Mouse (Mus musculus) lung, embryonic 15.5 days (tissue): Measurements from ENCODE around the gene 0610010K14Rik. TPM values are rescaled to one million over a fixed set of nuclear protein-coding genes. Genes with fewer than 3 reads are reported as not detected.

Experiments
- ATAC-seq: fragments of 200-750 bp; cut with Nextera tagmentation; 2 replicates; pipeline ENCODE4 v1.8.0; 2017; ENCODE audit warnings: moderate number of reproducible peaks, borderline replicate concordance; ENCODE audit not compliant: low FRiP score, low TSS enrichment; ENCODE audit errors: extremely low read depth
- H3K27ac ChIP-seq: fragments of 300-500 bp; sonication (generic); 2 replicates; pipeline ENCODE4 v1.5.1; 2015; ENCODE audit warnings: moderate library complexity, mild to moderate bottlenecking, inconsistent platforms
- H3K27me3 ChIP-seq: fragments of 300-500 bp; sonication (generic); 2 replicates; pipeline ENCODE4 v1.6.1; 2015; ENCODE audit warnings: inconsistent platforms
- H3K36me3 ChIP-seq: fragments of 300-500 bp; sonication (generic); 2 replicates; pipeline ENCODE4 v1.6.1; 2015; ENCODE audit warnings: inconsistent platforms
- H3K4me1 ChIP-seq: fragments of 300-500 bp; sonication (generic); 2 replicates; pipeline ENCODE4 v1.6.1; 2015; ENCODE audit warnings: inconsistent platforms
- H3K4me2 ChIP-seq: fragments of 300-500 bp; sonication (generic); 2 replicates; pipeline ENCODE4 v1.6.1; 2015; ENCODE audit warnings: inconsistent platforms, mild to moderate bottlenecking, moderate library complexity
- H3K4me3 ChIP-seq: fragments of 300-500 bp; sonication (generic); 2 replicates; pipeline ENCODE4 v1.5.1; 2015; ENCODE audit warnings: mild to moderate bottlenecking, inconsistent platforms
- H3K9ac ChIP-seq: fragments of 300-500 bp; sonication (generic); 2 replicates; pipeline ENCODE4 v1.6.1; 2015; ENCODE audit warnings: inconsistent platforms
- H3K9me3 ChIP-seq: fragments of 300-500 bp; sonication (generic); 2 replicates; pipeline ENCODE4 v1.6.1; 2016; ENCODE audit warnings: inconsistent platforms
- WGBS: fragments of 180-500 bp; shearing (Covaris S2); methylation state at CpG from one replicate; pipeline ENCODE4 v1.1.7; 2015; 5-methylcytosine and 5-hydroxymethylcytosine counted together
- polyA plus RNA-seq: library from polyadenylated mRNA; unstranded; fragments of >200 nt; fragmentation: Nextera tagmentation; extraction: Ambion mirVana; gene quantifications from 2 replicates; pipeline ENCODE4 v1.2.1, GENCODE M21; 2015

Gene 0610010K14Rik
- polyA plus RNA-seq, 1 experiment from 2014 or later: 175 TPM

GRCm38 (mm10) chr11:70221603-70222500 lies 15.9 kb downstream of the 0610010K14Rik start:
- no peak for ATAC-seq

DNA sequence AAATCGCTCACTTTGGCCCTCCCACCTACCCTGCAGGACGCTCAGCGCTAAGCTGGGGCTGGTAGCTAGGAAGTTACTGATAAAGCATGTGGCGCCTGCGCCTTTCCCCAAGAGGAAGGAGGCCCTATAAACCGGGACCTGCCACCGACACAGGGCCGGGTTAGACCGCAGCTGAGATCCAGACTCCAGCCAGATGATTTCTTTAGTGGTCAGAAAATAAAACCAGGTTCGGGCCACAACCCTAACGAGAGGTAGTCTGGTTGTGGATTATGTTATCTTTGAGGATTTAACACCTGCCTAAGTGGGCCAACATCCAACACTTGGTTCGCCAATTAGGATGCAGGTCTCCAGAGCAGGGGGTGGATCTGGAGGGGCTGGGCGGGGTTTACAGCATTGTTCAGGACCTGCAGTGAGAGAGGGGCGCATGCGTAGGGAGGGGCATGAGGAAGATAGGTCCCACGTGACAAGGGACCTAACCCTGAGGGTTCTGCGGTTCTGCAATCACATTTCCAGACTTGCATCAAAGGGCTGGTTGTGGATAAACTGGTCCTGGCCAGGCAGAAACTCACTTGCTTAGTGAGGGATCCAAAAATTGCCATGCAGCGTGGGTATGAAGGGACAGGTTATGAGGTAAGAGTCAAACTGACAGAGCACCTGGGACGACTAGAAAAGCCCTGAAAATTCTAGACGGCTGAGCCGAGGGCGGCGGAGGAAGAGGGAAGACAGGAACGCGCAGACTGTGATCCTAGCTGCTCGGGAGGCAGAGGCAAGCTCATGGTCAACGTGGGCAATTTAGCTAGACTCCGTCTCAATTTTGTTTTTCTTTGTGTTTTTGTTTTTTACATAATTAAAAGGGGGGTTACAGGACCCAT lies 16.7 kb downstream of the 0610010K14Rik start, which contains the start of gene Slc16a13:
Gene Slc16a13 (minus strand): TSS at position 334 of the 872 bp plus-strand sequence.
- H3K27me3 ChIP-seq: peaks cover 19% of the 10 kb centered on the region
- peak within 1 kb of the TSS; percentile 48 for H3K4me3 ChIP-seq
- peaks cover 13% of the 10 kb centered on the region; the same call in 1 of the 2 replicates for H3K4me1 ChIP-seq
- no peaks in the 10 kb centered on the region for H3K36me3 ChIP-seq
- peak within 1 kb of the TSS; percentile 79 for H3K27ac ChIP-seq
- no peaks in the 10 kb centered on the region for H3K9me3 ChIP-seq
- peak; percentile 92 for ATAC-seq
- WGBS: under 1% methylated on average over 28 of the region's 28 CpGs
- H3K4me2 ChIP-seq: peak within 1 kb of the TSS; percentile 96
- peak within 1 kb of the TSS; percentile 54 for H3K9ac ChIP-seq

More at GRCm38 (mm10) chr11:70221603-70222500, 15.9 kb downstream of the 0610010K14Rik start:
- Histone ChIP-seq H3K27me3 (peaks cover 18% of the 10 kb centered on the region), H3K9ac (peak overlapping the region; percentile 54), H3K4me3 (peak overlapping the region; percentile 48), H3K9me3 (no peaks in the 10 kb centered on the region), H3K36me3 (no peaks in the 10 kb centered on the region), H3K4me2 (peak overlapping the region; percentile 96), H3K4me1 (peaks cover 18% of the 10 kb centered on the region), H3K27ac (peak overlapping the region; percentile 79)
- 14% methylated on average over 14 of the region's 14 CpGs for WGBS

GRCm38 (mm10) chr11:70220323-70220722 lies 17.4 kb downstream of the 0610010K14Rik start:
- Histone ChIP-seq H3K27me3 (peaks cover 21% of the 10 kb centered on the region), H3K4me1 (peaks cover 13% of the 10 kb centered on the region; the same call in 1 of the 2 replicates), H3K9me3 (no peaks in the 10 kb centered on the region), H3K4me3 (peak overlapping the region; percentile 48), H3K9ac (peak overlapping the region; percentile 54), H3K36me3 (no peaks in the 10 kb centered on the region), H3K4me2 (peak overlapping the region; percentile 96), H3K27ac (peak overlapping the region; percentile 79)
- no peak; the same call in 1 of the 2 replicates for ATAC-seq
- WGBS: 3% methylated on average over 24 of the region's 24 CpGs

DNA sequence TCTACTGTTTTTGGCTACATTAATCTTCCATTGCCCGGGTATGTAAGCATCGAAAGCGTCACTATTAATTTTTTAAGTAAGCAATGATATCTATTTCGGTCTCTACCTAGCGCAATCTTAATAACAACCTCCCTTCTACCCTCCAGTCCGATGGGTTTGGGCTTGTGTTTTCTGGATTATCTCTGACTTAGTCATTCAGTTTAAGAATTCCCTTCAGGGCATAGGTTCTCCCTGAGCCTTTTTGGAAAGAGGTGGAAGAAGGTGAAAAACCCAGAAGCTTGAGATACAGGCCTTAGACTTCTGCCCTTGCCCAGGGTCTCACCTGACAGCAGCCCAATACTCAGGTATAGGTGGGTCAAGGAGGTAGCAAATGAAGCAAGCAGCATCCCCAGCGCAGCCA lies 17.8 kb downstream of the 0610010K14Rik start:
- WGBS: 61% methylated on average over 7 of the region's 7 CpGs
- no peak for ATAC-seq
- no peaks in the 10 kb centered on the region for H3K36me3 ChIP-seq
- no peak overlapping the region for H3K27ac ChIP-seq
- no peaks in the 10 kb centered on the region for H3K9me3 ChIP-seq
- peak overlapping the region; percentile 54 for H3K9ac ChIP-seq
- peaks cover 25% of the 10 kb centered on the region for H3K27me3 ChIP-seq
- peak overlapping the region; percentile 48 for H3K4me3 ChIP-seq
- peak overlapping the region; percentile 96 for H3K4me2 ChIP-seq
- H3K4me1 ChIP-seq: peaks cover 16% of the 10 kb centered on the region

DNA sequence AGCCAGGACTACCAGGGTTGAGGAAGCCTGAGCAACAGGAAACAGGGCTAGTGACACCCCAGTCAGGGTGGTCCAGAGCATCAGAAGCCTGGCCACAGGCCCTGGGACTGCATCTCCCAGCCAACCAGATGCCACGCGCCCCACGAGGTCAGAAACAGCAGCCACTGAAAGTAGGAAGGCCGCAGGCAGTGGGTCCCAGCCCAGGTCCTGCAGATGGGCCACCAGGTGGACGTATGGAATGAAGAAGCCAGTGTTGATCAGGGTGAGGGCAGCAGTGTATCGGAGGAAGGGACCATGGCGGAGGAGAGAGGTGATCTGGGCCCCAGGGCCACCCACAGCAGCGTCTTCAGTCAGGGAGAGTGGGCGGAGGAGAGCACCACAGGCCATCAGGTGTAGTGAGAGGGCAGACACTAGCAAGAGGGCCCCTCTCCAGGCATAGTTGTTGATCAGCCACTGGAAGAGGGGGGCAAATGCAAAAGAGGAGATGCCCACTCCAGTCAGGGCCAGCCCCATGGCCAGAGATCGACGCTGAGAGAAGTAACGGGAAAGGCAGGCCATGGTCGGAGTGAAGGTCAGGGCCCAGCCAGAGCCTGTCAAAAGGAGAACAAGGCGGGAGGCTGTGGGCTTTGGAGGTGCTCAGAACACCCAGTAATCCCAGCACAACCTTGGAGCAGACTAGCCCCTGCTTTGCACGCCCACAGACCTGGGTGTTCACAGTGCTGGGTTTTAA lies 18.8 kb downstream of the 0610010K14Rik start:
- H3K27ac ChIP-seq: no peak overlapping the region
- WGBS: 89% methylated on average over 15 of the region's 15 CpGs
- no peak overlapping the region for H3K4me2 ChIP-seq
- no peak overlapping the region for H3K4me3 ChIP-seq
- ATAC-seq: no peak
- H3K9ac ChIP-seq: no peak overlapping the region
- H3K9me3 ChIP-seq: no peaks in the 10 kb centered on the region
- peaks cover 35% of the 10 kb centered on the region for H3K27me3 ChIP-seq
- peaks cover 26% of the 10 kb centered on the region for H3K4me1 ChIP-seq
- no peaks in the 10 kb centered on the region for H3K36me3 ChIP-seq

GRCm38 (mm10) chr11:70218039-70218438 lies 19.7 kb downstream of the 0610010K14Rik start:
- 67% methylated on average over 4 of the region's 4 CpGs for WGBS
- H3K27me3 ChIP-seq: peaks cover 44% of the 10 kb centered on the region
- no peaks in the 10 kb centered on the region for H3K9me3 ChIP-seq
- H3K4me2 ChIP-seq: no peak overlapping the region
- no peak overlapping the region for H3K4me3 ChIP-seq
- ATAC-seq: no peak
- peaks cover 32% of the 10 kb centered on the region for H3K4me1 ChIP-seq
- no peaks in the 10 kb centered on the region for H3K36me3 ChIP-seq
- H3K27ac ChIP-seq: no peak overlapping the region
- H3K9ac ChIP-seq: no peak overlapping the region

DNA sequence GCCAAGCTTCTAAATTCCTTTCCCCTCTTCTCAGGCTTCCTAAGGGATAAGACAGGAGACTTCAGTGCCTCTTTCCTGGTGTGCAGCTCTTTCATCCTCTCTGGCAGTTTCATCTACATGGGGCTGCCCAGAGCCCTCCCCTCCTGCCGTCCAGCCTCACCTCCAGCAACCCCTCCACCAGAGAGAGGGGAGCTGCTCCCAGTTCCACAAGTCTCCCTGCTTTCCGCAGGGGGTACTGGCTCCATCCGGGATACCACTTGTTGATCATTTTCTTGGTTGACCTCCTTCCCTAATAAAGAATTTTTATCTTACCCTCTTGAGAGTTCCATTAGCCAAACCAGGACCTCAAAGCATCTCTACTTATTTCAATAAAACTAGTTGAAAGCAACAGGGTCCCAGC lies 21.6 kb downstream of the 0610010K14Rik start:
- Histone ChIP-seq H3K36me3 (no peaks in the 10 kb centered on the region), H3K27me3 (peaks cover 49% of the 10 kb centered on the region), H3K9me3 (no peaks in the 10 kb centered on the region), H3K4me1 (peaks cover 25% of the 10 kb centered on the region), H3K9ac (no peak overlapping the region), H3K4me3 (no peak overlapping the region), H3K27ac (no peak overlapping the region), H3K4me2 (no peak overlapping the region)
- no peak for ATAC-seq
- 62% methylated on average over 3 of the region's 3 CpGs for WGBS

GRCm38 (mm10) chr11:70215301-70215700 lies 22.4 kb downstream of the 0610010K14Rik start:
- 12% methylated on average over 22 of the region's 22 CpGs for WGBS
- H3K9me3 ChIP-seq: no peaks in the 10 kb centered on the region
- no peak overlapping the region for H3K9ac ChIP-seq
- no peak overlapping the region for H3K4me2 ChIP-seq
- no peaks in the 10 kb centered on the region for H3K36me3 ChIP-seq
- ATAC-seq: no peak
- H3K27me3 ChIP-seq: peaks cover 49% of the 10 kb centered on the region
- peaks cover 22% of the 10 kb centered on the region for H3K4me1 ChIP-seq
- H3K4me3 ChIP-seq: no peak overlapping the region
- H3K27ac ChIP-seq: no peak overlapping the region

DNA sequence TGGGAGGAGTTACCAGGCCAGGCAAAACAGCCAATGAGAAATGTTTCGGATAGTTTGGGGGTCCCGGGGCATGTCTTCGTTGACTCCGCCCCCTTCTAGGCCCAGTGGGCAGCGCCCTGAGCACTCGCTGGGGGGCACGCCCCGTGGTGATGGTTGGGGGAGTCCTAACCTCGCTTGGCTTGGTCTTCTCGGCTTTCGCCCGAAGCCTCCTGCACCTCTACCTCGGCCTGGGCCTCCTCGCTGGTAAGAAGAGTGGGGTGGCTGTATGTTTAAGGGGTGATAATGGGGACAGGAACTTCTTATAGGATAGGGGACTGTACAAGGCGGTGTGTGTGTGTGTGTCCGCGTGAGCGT lies 22.9 kb downstream of the 0610010K14Rik start:
- H3K4me2 ChIP-seq: peak overlapping the region; percentile 61
- no peaks in the 10 kb centered on the region for H3K9me3 ChIP-seq
- H3K4me1 ChIP-seq: peaks cover 19% of the 10 kb centered on the region
- H3K27me3 ChIP-seq: peaks cover 49% of the 10 kb centered on the region
- H3K27ac ChIP-seq: no peak overlapping the region
- 0 out of 2 replicates have a peak, but pooled peaks have one; percentile 13 for ATAC-seq
- peak overlapping the region; percentile 32; the same call in 1 of the 2 replicates for H3K4me3 ChIP-seq
- WGBS: 8% methylated on average over 18 of the region's 18 CpGs
- H3K36me3 ChIP-seq: no peaks in the 10 kb centered on the region
- H3K9ac ChIP-seq: no peak overlapping the region

- ATAC-seq: peak; percentile 44; the same call in 1 of the 2 replicates
- H3K4me1 ChIP-seq: peaks cover 19% of the 10 kb centered on the region
- no peaks in the 10 kb centered on the region for H3K9me3 ChIP-seq
- H3K36me3 ChIP-seq: no peaks in the 10 kb centered on the region
- H3K4me3 ChIP-seq: peak overlapping the region; percentile 32
- no peak overlapping the region for H3K27ac ChIP-seq
- peaks cover 49% of the 10 kb centered on the region for H3K27me3 ChIP-seq
- H3K9ac ChIP-seq: peak overlapping the region; percentile 35
- 1% methylated on average over 43 of the region's 46 CpGs for whole genome bisulfite sequencing
- peak overlapping the region; percentile 61 for H3K4me2 ChIP-seq
These were observed 23.4 kb downstream of the 0610010K14Rik start for GRCm38 (mm10) chr11:70214191-70214855.
